Mouse (Mus musculus) layer of hippocampus, adult 18-20 months (tissue): ENCODE measurements at regions not wholly inside any gene's neighbourhood (a gene's known extent, or its start where the extent isn't known, plus 50 kb on each side); places are given as distances from the start of the nearest gene placed in this dataset.

ENCODE experiments used
- DNase-seq, 2 experiments: peaks; one replicate each; pipeline ENCODE4 v3.0.0; 2022; ENCODE audit warnings: low spot score in 2 of 2

DNA sequence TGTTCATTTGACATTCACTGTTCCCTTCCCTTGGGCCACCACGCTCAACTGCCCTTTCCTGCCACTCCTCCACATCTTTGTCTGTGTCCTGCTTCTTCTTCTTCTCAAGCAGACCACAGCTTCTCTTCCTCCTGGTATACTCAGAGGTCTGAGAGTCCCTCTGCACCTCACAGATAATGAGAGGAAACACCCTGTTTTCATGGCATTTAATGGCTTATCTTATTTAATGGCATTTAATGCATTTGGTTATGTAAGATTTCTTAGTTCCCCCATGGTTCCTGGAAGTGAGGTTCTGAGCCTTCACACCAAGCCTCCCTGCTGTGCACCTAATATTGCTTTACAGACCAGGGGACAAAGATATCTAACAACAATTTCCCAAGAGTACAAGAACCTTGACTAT, 67.3 kb upstream of the Gpr139 start:
- no peak for DNase-seq

DNA sequence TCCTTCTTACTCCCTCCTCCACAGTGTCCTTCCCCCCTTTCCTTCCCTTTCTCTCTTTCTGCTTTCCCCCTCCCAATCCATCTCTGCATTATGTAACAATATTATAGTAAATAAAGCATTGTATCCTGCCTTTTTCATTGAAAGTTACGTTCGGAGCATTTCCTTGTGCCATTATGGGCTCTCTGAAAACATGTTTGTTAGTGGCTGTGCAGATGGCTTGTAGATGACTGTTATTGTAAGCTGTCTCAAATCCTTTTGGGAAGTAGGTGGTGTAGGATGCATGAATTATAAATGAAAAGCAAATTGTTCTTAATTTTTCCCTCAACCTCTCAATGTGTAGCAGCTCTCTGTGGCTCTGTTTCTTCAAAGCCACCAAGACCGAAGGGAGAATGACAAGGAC, 66.0 kb upstream of the Gpr139 start:
- DNase-seq, result peak; percentile 9 to 80

DNA sequence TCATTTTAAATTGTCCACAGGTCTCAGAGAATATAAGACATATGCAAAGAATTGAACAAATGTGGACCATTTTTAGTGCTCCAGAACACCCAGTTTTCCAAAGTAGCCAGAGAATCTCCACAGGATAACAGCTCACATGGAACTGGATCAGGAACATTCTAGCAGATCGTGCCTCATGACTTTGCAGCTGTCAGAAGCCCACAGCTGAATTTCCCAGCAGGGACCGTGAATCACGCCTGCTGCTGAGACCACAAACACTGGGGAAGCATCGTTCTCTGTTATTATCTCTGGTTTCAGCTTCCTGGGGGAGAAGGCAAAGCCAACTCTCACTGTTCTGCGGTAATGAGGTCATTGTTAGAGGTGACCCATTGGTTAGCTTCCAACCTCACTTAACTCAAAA, 60.4 kb upstream of the Gpr139 start:
- peak in 1 of 2 experiments; percentile 9 for DNase-seq

DNA sequence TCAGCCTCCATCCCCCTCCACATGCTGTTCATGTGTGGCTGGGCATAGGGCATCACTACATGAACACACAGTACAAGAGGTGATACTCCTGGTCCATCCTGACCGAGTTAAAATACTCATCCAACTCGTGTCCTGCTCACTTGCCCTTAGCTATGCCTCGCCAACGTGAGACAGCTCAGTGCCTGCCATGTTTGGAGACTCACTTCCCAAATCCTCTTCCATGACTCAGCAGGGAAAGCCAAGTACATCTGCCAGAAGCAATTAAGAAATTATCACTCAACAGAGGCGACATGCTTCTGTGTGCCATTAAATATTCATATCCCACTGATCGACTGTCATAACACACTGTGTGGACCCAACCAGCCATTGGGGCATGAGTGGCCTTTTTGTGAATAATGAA, 51.9 kb upstream of the Gpr139 start:
- DNase-seq, result no peak
